Mouse (Mus musculus) liver, postnatal 0 days (tissue): ENCODE results near the gene Asb16.
A peak's percentile ranks its signal among the peaks of the same experiment; 100 is the strongest.

ENCODE experiments used
- CTCF ChIP-seq: sonication (generic); IDR thresholded peaks from 2 replicates; pipeline ENCODE4 v1.5.1; 2016; ENCODE audit warnings: antibody characterized with exemption, low read depth
- EP300 ChIP-seq: IDR thresholded peaks from 2 replicates; pipeline ENCODE4 v1.6.1; 2016; ENCODE audit warnings: antibody characterized with exemption, low read depth, mild to moderate bottlenecking

DNA sequence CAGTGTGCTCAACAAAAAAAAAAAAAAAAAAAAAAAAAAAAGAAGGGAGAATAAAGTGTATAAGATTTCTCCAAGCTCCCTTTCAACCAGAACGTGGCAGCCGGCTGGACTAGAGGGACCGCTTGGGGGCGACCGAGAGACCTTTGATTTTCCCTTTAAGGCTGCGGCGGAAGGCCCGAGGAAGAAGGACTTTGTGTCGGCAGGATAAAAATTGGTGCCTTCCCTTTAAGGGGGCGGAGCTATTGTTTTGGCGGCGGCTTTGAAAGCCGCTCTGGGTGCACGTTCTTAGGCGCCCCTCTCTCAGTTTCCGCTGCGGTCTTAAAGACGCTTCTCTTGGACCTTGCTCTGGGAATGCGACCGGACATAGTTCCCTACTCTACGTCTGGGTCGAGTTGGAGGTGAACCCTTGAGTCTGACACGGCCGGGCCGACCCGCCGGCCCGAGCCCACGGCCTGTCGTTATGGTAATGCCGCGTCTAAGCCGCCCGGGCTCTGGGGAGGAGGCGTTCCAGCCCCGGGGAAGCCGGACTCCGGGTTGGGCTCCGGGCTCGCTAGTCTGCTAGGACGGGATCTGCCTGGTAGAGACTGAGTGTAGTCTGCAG is 19.8 kb upstream of the Asb16 start, which contains the start of gene BC030867:
- TF ChIP-seq CTCF (peak; percentile 86), EP300 (peak; percentile 53; the same call in 1 of the 2 replicates)
